Mouse (Mus musculus): ENCODE data around the gene Zfp946.

Gene Zfp946

DNA sequence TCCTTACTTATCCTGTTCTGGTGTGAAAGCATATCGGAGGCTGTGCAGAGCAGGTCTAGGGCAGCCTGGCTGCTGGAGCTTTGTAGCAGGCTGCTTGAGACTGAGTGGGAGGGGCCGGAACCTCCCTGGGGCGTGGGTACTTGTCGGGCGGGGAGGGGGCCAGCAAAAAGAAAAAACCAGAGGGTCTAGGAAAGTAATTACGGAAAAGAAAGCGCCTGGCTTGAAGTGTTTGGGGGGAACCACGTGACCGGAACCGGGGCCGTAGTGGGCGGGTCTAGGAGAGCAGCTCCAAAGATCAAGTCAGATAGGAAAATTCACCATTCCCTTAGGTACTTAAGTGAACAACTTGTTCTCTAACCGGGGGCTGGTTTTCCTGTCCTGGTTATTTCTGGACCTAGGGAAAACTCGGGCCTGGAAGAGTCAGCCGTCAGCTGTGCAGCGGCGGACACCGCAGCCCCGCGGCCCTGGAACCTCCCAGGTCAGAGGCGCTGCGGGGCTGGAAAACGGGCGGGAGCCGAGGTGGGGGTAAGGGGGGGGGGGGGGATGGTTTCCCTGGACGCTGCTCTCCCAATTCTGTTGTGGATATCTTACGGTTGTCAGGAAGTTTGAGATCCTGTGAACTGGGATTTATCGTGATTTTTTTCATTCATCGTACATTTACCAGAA is at the start of gene Zfp946:
TSS of gene Zfp946 (plus strand) at position 271 of the 666 bp plus-strand sequence.
- DNase-seq = peak; percentile 60 to 68

DNA sequence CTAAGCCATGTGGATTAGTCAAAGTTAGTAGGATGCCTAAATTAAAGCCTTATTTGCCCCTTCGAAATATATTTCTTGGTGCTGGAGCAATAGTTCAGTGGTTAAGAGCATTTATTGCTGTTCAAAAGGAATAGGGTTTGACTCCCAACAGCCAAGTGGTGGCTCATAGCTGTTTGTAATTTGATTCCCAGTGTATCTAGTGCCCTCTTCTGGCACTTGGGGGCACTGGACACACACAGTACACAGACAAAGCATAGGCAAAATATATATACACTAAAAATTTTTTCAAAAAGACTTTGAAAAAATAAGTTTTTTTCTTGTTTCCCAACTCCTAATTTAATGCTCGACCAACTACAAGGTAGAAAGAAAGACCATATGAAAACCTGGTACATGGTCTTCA is 13.3 kb upstream of the Zfp946 start:
- DNase-seq = no peak

DNA sequence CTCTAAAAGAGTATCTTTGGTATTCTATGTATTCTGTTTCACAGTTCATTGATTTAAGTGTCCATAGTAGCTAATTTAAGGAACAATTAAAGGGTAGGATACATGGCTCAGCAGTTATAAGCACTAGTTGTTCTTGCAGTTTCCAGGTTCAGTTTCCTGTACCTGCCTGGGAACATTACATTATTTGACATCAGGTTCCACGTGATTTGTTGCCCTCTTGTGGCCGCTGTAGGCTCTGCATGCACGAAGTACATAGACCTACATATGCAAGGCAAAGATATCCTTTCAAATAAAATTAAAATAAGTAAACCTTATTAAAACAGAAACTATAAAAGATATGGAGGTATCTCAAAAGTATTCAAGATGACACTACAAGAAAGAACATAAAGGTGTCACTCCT is 6.5 kb upstream of the Zfp946 start:
- DNase-seq = peak; percentile 24 to 32

GRCm38 (mm10) chr17:22424636-22425354 is 773 bp downstream of the Zfp946 start:
- no peak for DNase-seq

- DNase-seq = no peak
These were observed 23.7 kb downstream of the Zfp946 start for GRCm38 (mm10) chr17:22447684-22448083.

GRCm38 (mm10) chr17:22497120-22497519 is 73.1 kb downstream of the Zfp946 start:
- no peak for DNase-seq

Data from thymus, adult 18-20 months (tissue).